Mouse (Mus musculus): ENCODE measurements around the gene Itpkb.

DNA sequence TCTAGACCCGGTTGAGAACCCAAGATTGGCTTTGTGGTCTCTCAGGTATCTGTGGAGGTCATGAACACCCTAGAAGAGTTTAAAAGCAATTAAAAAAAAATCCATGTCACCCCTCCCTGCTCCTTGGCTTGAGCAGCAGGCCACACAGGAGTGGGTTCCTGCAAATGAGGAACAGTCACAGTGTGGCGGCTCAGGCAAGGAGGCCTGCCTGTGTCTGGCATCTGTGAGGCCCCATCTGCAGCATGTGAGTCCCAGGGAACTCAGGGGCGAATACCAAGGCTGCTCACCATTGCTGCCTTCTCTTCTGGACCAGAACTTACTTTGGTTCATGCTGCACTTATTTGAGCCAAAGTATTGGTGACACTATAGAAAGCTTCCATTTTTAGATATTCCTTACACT lies 49.3 kb downstream of the Itpkb start:
- TF ChIP-seq HCFC1 (IDR thresholded peaks at IDR 0.05; ENCODE audit: borderline replicate concordance, insufficient read depth, low read length) (no peak), ZC3H11A (IDR thresholded peaks at IDR 0.05; ENCODE audit: borderline replicate concordance, low read depth, low read length) (no peak)
